Mouse (Mus musculus): ENCODE results near the gene Tvp23a.

Tvp23a gene

GRCm38 (mm10) chr16:10394699-10395540 lies 52.2 kb downstream of the Tvp23a start, which contains the start of gene Tekt5:
TSS of gene Tekt5 (minus strand) at chr16:10395490.
- CTCF ChIA-PET: interaction anchor here (0.7 to 1.1 kb wide), 3 partner anchors 16 to 222 kb away, joined by 3 to 5 read pairs (median 4); no protein-coding TSS in a partner anchor

- CTCF ChIA-PET: interaction anchor here (0.6 kb wide), 1 partner anchor 125 kb away, joined by 5 read pairs; no protein-coding TSS in a partner anchor
Measured at GRCm38 (mm10) chr16:10392587-10392986, 54.6 kb downstream of the Tvp23a start.

- CTCF ChIA-PET: no interaction called here
Measured at GRCm38 (mm10) chr16:10388634-10389365, 58.4 kb downstream of the Tvp23a start.

GRCm38 (mm10) chr16:10385261-10385660 lies 61.9 kb downstream of the Tvp23a start:
- CTCF ChIA-PET: no interaction called here

GRCm38 (mm10) chr16:10384544-10384943 lies 62.6 kb downstream of the Tvp23a start:
- CTCF ChIA-PET: no interaction called here

GRCm38 (mm10) chr16:10384060-10384497 lies 63.1 kb downstream of the Tvp23a start:
- CTCF ChIA-PET: interaction anchor here (1.6 kb wide), 1 partner anchor 15 kb away, joined by 12 read pairs; no protein-coding TSS in a partner anchor

- CTCF ChIA-PET: no interaction called here
Measured at GRCm38 (mm10) chr16:10379531-10379930, 67.6 kb downstream of the Tvp23a start.

GRCm38 (mm10) chr16:10377286-10377685 lies 69.9 kb downstream of the Tvp23a start:
- CTCF ChIA-PET: no interaction called here

- CTCF ChIA-PET: no interaction called here
Measured at GRCm38 (mm10) chr16:10374254-10375011, 72.7 kb downstream of the Tvp23a start.

GRCm38 (mm10) chr16:10372372-10372771 lies 74.8 kb downstream of the Tvp23a start:
- CTCF ChIA-PET: no interaction called here

All from spleen, embryonic (tissue).